Mouse (Mus musculus) kidney, postnatal 0 days (tissue): ENCODE results near the gene Atp8b3. TPM values are rescaled to one million over a fixed set of nuclear protein-coding genes. Genes with fewer than 3 reads are reported as not detected.
A peak's percentile ranks its signal among the peaks of the same experiment; 100 is the strongest.

Source experiments
- ATAC-seq: fragments of 200-750 bp; cut with Nextera tagmentation; replicated peaks from 2 replicates; pipeline ENCODE4 v1.8.0; 2017; ENCODE audit warnings: low read depth, moderate number of reproducible peaks, moderate TSS enrichment, moderate library complexity; ENCODE audit not compliant: low FRiP score
- DNase-seq: peaks from one replicate; pipeline ENCODE4 v3.0.0-alpha.2; 2016; ENCODE audit warnings: low spot score
- H3K27ac ChIP-seq: fragments of 300-500 bp; sonication (generic); 2 replicates; pipeline ENCODE4 v1.5.1; 2014; ENCODE audit warnings: mild to moderate bottlenecking
- H3K27me3 ChIP-seq: fragments of 300-500 bp; sonication (generic); 2 replicates; pipeline ENCODE4 v1.6.1; 2014; ENCODE audit warnings: low read length, mixed read lengths; ENCODE audit not compliant: insufficient read depth
- H3K36me3 ChIP-seq: fragments of 300-500 bp; sonication (generic); 2 replicates; pipeline ENCODE4 v1.6.1; 2014; ENCODE audit warnings: low read length, mixed read lengths; ENCODE audit not compliant: insufficient read depth
- H3K4me1 ChIP-seq: fragments of 300-500 bp; sonication (generic); replicated peaks from 2 replicates; pipeline ENCODE4 v1.6.1; 2014; ENCODE audit warnings: antibody characterized with exemption, low read length, mixed read lengths; ENCODE audit not compliant: insufficient read depth
- H3K4me2 ChIP-seq: fragments of 300-500 bp; sonication (generic); 2 replicates; pipeline ENCODE4 v1.6.1; 2014; ENCODE audit warnings: mild to moderate bottlenecking, low read length, moderate library complexity, mixed read lengths
- H3K4me3 ChIP-seq: fragments of 300-500 bp; sonication (generic); replicated peaks from 2 replicates; pipeline ENCODE4 v1.5.1; 2014; ENCODE audit warnings: low read depth, low read length
- H3K9ac ChIP-seq: fragments of 300-500 bp; sonication (generic); 2 replicates; pipeline ENCODE4 v1.6.1; 2014; ENCODE audit warnings: low read depth, low read length
- H3K9me3 ChIP-seq: fragments of 300-500 bp; sonication (generic); replicated peaks from 2 replicates; pipeline ENCODE4 v1.6.1; 2016; ENCODE audit warnings: low read length, inconsistent platforms, mixed read lengths
- CTCF ChIP-seq: IDR thresholded peaks from 2 replicates; pipeline ENCODE4 v1.5.1; 2016; ENCODE audit warnings: antibody characterized with exemption, low read depth, mild to moderate bottlenecking, moderate library complexity
- WGBS: fragments of 180-500 bp; shearing (Covaris S2); extraction: QIAGEN DNeasy Blood & Tissue Kit; methylation state at CpG from one replicate; pipeline ENCODE4 v1.1.7; 2014; 5-methylcytosine and 5-hydroxymethylcytosine counted together
- polyA plus RNA-seq: library from polyadenylated mRNA; unstranded; fragments of >200 nt; fragmentation: Nextera tagmentation; extraction: Ambion mirVana; gene quantifications from 2 replicates; pipeline ENCODE4 v1.2.1, GENCODE M21; 2015

Gene Atp8b3
- polyA plus RNA-seq, 1 experiment from 2014 or later, result 0.16 TPM

DNA sequence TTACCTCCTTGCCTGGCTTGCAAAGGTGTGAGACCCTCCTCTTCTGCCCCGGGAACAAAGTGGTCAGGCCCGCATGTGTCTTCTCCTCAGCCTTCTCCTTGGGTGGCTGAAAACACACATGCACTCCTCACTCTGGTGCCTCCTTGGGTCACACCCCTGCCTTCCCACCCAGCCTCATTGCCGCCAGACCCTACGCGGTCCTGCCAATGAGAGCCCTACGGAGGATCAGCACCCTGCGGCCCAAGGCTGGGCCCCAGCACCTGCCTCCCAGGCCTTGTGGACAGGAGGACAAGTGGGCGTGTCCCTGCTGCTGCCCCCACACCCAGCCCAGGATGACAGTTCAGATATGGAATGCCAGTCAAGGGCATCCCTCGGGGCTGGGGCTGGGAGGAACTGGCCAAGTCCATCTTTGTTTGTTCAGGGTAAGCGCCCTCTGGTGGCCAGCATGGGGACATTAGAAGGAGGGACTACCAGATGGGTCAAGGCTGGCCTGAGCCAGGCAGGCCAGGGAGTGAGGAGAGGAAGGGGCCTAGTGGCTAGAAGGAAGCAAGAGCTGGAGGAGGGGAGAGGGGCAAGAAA, 9.6 kb upstream of the Atp8b3 start:
- Histone ChIP-seq H3K4me2 (no peak overlapping the region), H3K36me3 (peaks cover 49% of the 10 kb centered on the region), H3K9me3 (no peaks in the 10 kb centered on the region), H3K27me3 (no peaks in the 10 kb centered on the region), H3K4me1 (no peaks in the 10 kb centered on the region), H3K9ac (no peak overlapping the region), H3K4me3 (no peak overlapping the region), H3K27ac (no peak overlapping the region)
- peak; percentile 85 for TF ChIP-seq CTCF
- ATAC-seq, result peak; percentile 55
- 69% methylated on average over 10 of the region's 10 CpGs for WGBS
- DNase-seq, result peak; percentile 83

DNA sequence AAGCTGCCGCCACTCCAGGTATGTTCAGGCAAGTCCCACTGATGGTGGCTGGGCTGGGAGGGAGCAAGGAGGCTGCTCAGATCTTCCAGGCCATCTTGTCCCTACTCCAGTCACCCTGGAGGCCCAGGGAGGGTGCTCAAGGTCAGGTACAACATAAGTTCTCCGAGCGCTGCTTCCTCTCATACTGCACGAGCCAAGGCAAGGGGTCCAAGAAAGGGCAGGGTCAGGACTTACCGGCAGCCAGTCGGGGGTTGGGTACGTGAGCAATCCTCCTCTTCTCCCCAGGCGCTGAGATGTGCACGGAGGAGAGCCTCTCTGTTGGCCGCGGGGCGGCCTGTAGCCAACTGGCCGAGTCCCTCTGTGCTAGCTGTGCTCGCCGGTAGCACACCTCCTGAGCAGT, 8.6 kb upstream of the Atp8b3 start:
- Histone ChIP-seq H3K4me2 (no peak overlapping the region), H3K27me3 (no peaks in the 10 kb centered on the region), H3K4me1 (no peaks in the 10 kb centered on the region), H3K9ac (no peak overlapping the region), H3K9me3 (no peaks in the 10 kb centered on the region), H3K27ac (no peak overlapping the region), H3K36me3 (peaks cover 54% of the 10 kb centered on the region), H3K4me3 (no peak overlapping the region)
- ATAC-seq (no peak), DNase-seq (no peak)
- TF ChIP-seq CTCF, result no peak
- 88% methylated on average over 15 of the region's 15 CpGs for WGBS

DNA sequence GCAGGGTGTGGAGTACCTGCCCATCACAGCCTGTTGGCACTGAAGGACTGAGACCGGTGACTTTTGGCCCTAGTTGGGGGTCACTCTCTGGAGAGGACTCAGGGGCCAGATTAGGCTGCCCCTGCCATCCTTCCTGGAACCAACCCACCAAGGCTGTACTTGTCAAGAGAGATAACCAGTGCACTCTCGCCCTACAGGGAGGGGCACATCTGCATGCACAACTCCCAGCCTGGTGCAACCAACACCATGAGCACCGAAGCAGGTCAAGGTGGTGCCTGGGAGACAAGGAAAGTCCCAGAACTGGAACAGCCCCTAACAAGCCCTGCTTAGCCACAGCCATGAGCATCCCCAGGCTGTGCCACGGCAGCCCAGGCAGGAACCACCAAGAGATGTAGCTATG, 8.0 kb upstream of the Atp8b3 start:
- DNase-seq, result no peak
- Histone ChIP-seq H3K9me3 (no peaks in the 10 kb centered on the region), H3K36me3 (peaks cover 60% of the 10 kb centered on the region), H3K4me3 (no peak overlapping the region), H3K27ac (no peak overlapping the region), H3K4me2 (no peak overlapping the region), H3K4me1 (no peaks in the 10 kb centered on the region), H3K9ac (no peak overlapping the region), H3K27me3 (no peaks in the 10 kb centered on the region)
- ATAC-seq, result no peak
- WGBS, result 98% methylated on average over 4 of the region's 4 CpGs
- TF ChIP-seq CTCF, result no peak

DNA sequence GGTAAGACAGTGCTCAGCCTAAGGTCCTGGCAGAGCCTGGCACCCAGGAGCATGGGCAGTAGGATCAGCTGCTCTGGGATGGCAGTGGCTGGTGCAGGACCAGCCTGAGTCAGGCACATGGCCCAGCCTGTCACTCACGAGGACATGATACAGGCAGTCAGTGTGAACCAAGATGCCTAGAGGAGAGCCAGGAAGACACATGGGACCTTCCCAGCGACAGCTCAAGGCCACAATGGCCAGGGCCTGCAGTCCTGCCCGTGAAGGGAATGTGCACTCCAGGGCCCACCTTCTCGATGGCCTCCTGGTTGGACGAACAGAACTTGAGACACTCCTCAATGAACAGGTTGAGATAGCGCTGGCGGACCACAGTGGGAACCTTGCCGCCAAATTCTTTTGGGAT, 6.7 kb upstream of the Atp8b3 start:
- Histone ChIP-seq H3K4me1 (no peaks in the 10 kb centered on the region), H3K36me3 (peaks cover 69% of the 10 kb centered on the region), H3K27me3 (no peaks in the 10 kb centered on the region), H3K4me3 (no peak overlapping the region), H3K9me3 (no peaks in the 10 kb centered on the region), H3K27ac (no peak overlapping the region), H3K4me2 (no peak overlapping the region), H3K9ac (no peak overlapping the region)
- no peak for TF ChIP-seq CTCF
- WGBS, result 89% methylated on average over 8 of the region's 8 CpGs
- no peak for DNase-seq
- ATAC-seq, result no peak

DNA sequence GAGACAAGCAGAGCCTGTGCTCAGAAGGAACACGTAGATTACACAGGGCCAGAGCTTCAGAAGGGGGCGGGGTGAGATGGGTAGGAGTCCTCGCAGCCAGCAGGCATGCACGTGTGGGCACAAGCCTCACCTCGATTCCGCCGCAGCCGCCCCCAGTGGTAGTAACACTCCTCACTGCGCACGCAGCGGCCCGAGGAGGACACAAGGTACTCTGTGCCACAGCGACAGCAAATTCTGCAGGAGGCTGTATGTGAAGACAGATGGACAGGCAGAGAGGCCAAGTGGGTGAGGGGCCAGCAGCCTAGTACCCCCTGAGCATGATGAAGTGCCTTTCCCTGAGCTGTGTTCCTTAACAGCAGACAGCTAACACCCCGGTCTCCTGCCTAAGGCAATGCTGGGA, 4.9 kb upstream of the Atp8b3 start:
- Histone ChIP-seq H3K4me1 (0 out of 2 replicates have a peak, but pooled peaks cover 2% of the 10 kb centered on the region), H3K9me3 (no peaks in the 10 kb centered on the region), H3K36me3 (peaks cover 60% of the 10 kb centered on the region), H3K9ac (no peak overlapping the region), H3K27ac (no peak overlapping the region), H3K4me3 (no peak overlapping the region), H3K27me3 (no peaks in the 10 kb centered on the region), H3K4me2 (no peak overlapping the region)
- TF ChIP-seq CTCF, result no peak
- 94% methylated on average over 14 of the region's 14 CpGs for WGBS
- ATAC-seq (no peak), DNase-seq (no peak)

DNA sequence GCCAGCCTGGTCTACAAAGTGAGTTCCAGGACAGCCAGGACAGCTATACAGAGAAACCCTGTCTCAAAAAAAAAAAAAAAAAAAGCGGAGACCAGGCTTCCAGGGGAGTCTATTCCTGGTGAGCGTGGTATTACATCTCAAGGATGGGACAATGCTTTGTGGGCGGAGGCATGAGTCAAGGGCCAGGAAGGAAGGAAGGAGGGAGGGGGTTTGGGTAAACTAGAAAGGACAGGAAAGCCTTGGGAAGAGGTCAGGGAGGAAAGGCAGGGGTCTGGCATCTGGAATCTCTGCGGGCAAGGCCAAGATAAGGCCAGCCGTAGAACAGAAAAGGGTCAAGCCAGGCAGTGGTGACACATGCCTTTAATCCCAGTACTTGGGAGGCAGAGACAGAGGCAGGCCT, 569 bp upstream of the Atp8b3 start:
- Histone ChIP-seq H3K9me3 (no peaks in the 10 kb centered on the region), H3K27ac (no peak overlapping the region), H3K4me2 (no peak overlapping the region), H3K4me3 (no peak overlapping the region), H3K4me1 (peaks cover 7% of the 10 kb centered on the region; the same call in 1 of the 2 replicates), H3K9ac (no peak overlapping the region), H3K36me3 (peaks cover 29% of the 10 kb centered on the region), H3K27me3 (peaks cover 7% of the 10 kb centered on the region; the same call in 1 of the 2 replicates)
- WGBS, result 57% methylated on average over 4 of the region's 5 CpGs
- ATAC-seq (no peak), DNase-seq (peak; percentile 16)
- no peak for TF ChIP-seq CTCF

DNA sequence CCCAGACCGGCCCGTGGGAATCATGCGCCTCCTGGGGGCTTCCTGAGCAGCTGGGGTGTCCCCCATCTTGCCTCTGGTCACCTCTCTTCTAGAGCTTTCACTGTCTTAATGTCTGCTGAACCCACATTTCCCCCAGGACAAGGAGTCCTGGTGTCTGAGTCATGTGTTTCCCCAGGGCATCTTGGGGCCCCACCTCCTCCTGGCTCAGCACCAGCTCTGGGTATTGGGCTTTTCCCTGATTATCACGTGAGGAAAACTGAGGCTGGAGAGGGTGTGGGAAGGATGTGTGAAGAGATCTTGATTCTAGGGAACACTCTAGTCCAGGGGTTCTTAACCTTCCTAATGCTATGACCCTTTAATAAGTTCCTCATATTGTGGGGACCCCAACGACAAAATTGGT, 744 bp downstream of the Atp8b3 start:
- no peak for TF ChIP-seq CTCF
- H3K9me3 ChIP-seq, result no peaks in the 10 kb centered on the region
- no peak overlapping the region for H3K9ac ChIP-seq
- no peak for ATAC-seq
- no peak overlapping the region for H3K4me3 ChIP-seq
- H3K27me3 ChIP-seq, result peaks cover 7% of the 10 kb centered on the region; the same call in 1 of the 2 replicates
- H3K4me1 ChIP-seq, result peaks cover 7% of the 10 kb centered on the region; the same call in 1 of the 2 replicates
- H3K36me3 ChIP-seq, result peaks cover 20% of the 10 kb centered on the region
- H3K27ac ChIP-seq, result no peak overlapping the region
- 51% methylated on average over 5 of the region's 5 CpGs for WGBS
- no peak for DNase-seq
- H3K4me2 ChIP-seq, result no peak overlapping the region
